Mouse (Mus musculus) left cerebral cortex, postnatal 14 days (tissue): ENCODE data around the gene Cdh3. TPM values are rescaled to one million over a fixed set of nuclear protein-coding genes. Genes with fewer than 3 reads are reported as not detected.
A peak's percentile ranks its signal among the peaks of the same experiment; 100 is the strongest.

Experiments
- DNase-seq, 2 experiments: peaks; one replicate each; pipeline ENCODE4 v3.0.0; 2021 to 2022; ENCODE audit warnings: low spot score in 2 of 2, mixed read lengths in 1 of 2
- intact Hi-C: fragments of 180-260 bp; cut with DNase I; formaldehyde crosslinking; loops from one replicate; pipeline ENCODE4 v1.15.1; 2025
- total RNA-seq, 2 experiments: library from RNA; stranded (reverse); gene quantifications; 2 replicates each; pipeline ENCODE4 v1.2.3; 2021

Gene Cdh3
- total RNA-seq, 2 experiments from 2014 or later = 0.42 to 0.62 TPM

- intact Hi-C loops = no loop called here
- DNase-seq = no peak
Observed at GRCm38 (mm10) chr8:106599265-106599979, 88.7 kb downstream of the Cdh3 start.

- DNase-seq = peak in 1 of 2 experiments; percentile 19
- intact Hi-C loops = no loop called here
Observed at GRCm38 (mm10) chr8:106603131-106603819, 92.6 kb downstream of the Cdh3 start, which contains the start of gene Cdh1. Cdh1 (plus strand) TSS chr8:106603351.

- no peak for DNase-seq
- intact Hi-C loops = no loop called here
Observed at GRCm38 (mm10) chr8:106603933-106604332, 93.2 kb downstream of the Cdh3 start.

GRCm38 (mm10) chr8:106605657-106606056 is 95.0 kb downstream of the Cdh3 start:
- no peak for DNase-seq
- intact Hi-C loops = no loop called here

GRCm38 (mm10) chr8:106606121-106606520 is 95.4 kb downstream of the Cdh3 start:
- intact Hi-C loops = no loop called here
- DNase-seq = no peak

- DNase-seq = no peak
- intact Hi-C loops = no loop called here
Observed at GRCm38 (mm10) chr8:106606601-106607145, 96.0 kb downstream of the Cdh3 start.

Other genes starting within 250 kb of the Cdh3 start
- 10 to 100 TPM; 85.0 to 87.5 TPM for gene Smpd3, start 172.9 kb upstream of the Cdh3 start, total RNA-seq
- gene Zfp90, start 95.6 kb upstream of the Cdh3 start, total RNA-seq = 10 to 100 TPM; 11.8 to 12.8 TPM
- not detected for gene 6030452D12Rik, start 10.4 kb upstream of the Cdh3 start, total RNA-seq
- gene Gm10073, start 62.6 kb downstream of the Cdh3 start, total RNA-seq = 10 to 100 TPM; 90.1 to 90.2 TPM
- 1 to 10 TPM; 2.5 to 4.1 TPM for gene Cdh1, start 92.5 kb downstream of the Cdh3 start, total RNA-seq
- 1 to 10 TPM; 5.9 to 6.4 TPM for gene Tango6, start 172.2 kb downstream of the Cdh3 start, total RNA-seq